Mouse (Mus musculus) intestine, embryonic 16.5 days (tissue): ENCODE results near the gene Cyp11a1. TPM values are rescaled to one million over a fixed set of nuclear protein-coding genes. Genes with fewer than 3 reads are reported as not detected.

ENCODE experiments used
- ATAC-seq: fragments of 200-750 bp; cut with Nextera tagmentation; 2 replicates; pipeline ENCODE4 v1.8.0; 2017; ENCODE audit warnings: moderate TSS enrichment, moderate library complexity
- H3K27ac ChIP-seq: fragments of 300-500 bp; sonication (generic); 2 replicates; pipeline ENCODE4 v1.5.1; 2014; ENCODE audit warnings: mild to moderate bottlenecking, low read length
- H3K27me3 ChIP-seq: fragments of 300-500 bp; sonication (generic); replicated peaks from 2 replicates; pipeline ENCODE4 v1.6.1; 2014; ENCODE audit warnings: low read length, control low read depth, mixed read lengths; ENCODE audit not compliant: control insufficient read depth, insufficient read depth
- H3K36me3 ChIP-seq: fragments of 300-500 bp; sonication (generic); 2 replicates; pipeline ENCODE4 v1.6.1; 2014; ENCODE audit warnings: low read length, control low read depth; ENCODE audit not compliant: control insufficient read depth, insufficient read depth
- H3K4me1 ChIP-seq: fragments of 300-500 bp; sonication (generic); 2 replicates; pipeline ENCODE4 v1.6.1; 2014; ENCODE audit warnings: low read length, control low read depth, mixed read lengths; ENCODE audit not compliant: control insufficient read depth, insufficient read depth
- H3K4me2 ChIP-seq: fragments of 300-500 bp; sonication (generic); 2 replicates; pipeline ENCODE4 v1.6.1; 2014; ENCODE audit warnings: low read depth, low read length, control low read depth
- H3K4me3 ChIP-seq: fragments of 300-500 bp; sonication (generic); 2 replicates; pipeline ENCODE4 v1.5.1; 2014; ENCODE audit warnings: mild to moderate bottlenecking, low read length
- H3K9ac ChIP-seq: fragments of 300-500 bp; sonication (generic); 2 replicates; pipeline ENCODE4 v1.6.1; 2014; ENCODE audit warnings: low read depth, low read length
- H3K9me3 ChIP-seq: fragments of 300-500 bp; sonication (generic); 2 replicates; pipeline ENCODE4 v1.6.1; 2016; ENCODE audit warnings: low read length, control low read depth; ENCODE audit not compliant: control insufficient read depth
- WGBS: fragments of 180-500 bp; shearing (Covaris S2); extraction: QIAGEN DNeasy Blood & Tissue Kit; methylation state at CpG from one replicate; pipeline ENCODE4 v1.1.7; 2014; 5-methylcytosine and 5-hydroxymethylcytosine counted together
- polyA plus RNA-seq: library from polyadenylated mRNA; unstranded; fragments of >200 nt; fragmentation: Nextera tagmentation; extraction: Ambion mirVana; gene quantifications from 2 replicates; pipeline ENCODE4 v1.2.1, GENCODE M21; 2015

The Cyp11a1 gene
- polyA plus RNA-seq, 1 experiment from 2014 or later, result 22.4 TPM

GRCm38 (mm10) chr9:58012935-58013334 lies 6.7 kb downstream of the Cyp11a1 start:
- Histone ChIP-seq H3K36me3 (no peaks in the 10 kb centered on the region), H3K9me3 (no peaks in the 10 kb centered on the region), H3K4me2 (no peak overlapping the region), H3K4me1 (0 out of 2 replicates have a peak, but pooled peaks cover 3% of the 10 kb centered on the region), H3K4me3 (no peak overlapping the region), H3K9ac (no peak overlapping the region), H3K27ac (no peak overlapping the region), H3K27me3 (no peaks in the 10 kb centered on the region)
- no peak for ATAC-seq
- WGBS, result 65% methylated on average over 2 of the region's 2 CpGs

DNA sequence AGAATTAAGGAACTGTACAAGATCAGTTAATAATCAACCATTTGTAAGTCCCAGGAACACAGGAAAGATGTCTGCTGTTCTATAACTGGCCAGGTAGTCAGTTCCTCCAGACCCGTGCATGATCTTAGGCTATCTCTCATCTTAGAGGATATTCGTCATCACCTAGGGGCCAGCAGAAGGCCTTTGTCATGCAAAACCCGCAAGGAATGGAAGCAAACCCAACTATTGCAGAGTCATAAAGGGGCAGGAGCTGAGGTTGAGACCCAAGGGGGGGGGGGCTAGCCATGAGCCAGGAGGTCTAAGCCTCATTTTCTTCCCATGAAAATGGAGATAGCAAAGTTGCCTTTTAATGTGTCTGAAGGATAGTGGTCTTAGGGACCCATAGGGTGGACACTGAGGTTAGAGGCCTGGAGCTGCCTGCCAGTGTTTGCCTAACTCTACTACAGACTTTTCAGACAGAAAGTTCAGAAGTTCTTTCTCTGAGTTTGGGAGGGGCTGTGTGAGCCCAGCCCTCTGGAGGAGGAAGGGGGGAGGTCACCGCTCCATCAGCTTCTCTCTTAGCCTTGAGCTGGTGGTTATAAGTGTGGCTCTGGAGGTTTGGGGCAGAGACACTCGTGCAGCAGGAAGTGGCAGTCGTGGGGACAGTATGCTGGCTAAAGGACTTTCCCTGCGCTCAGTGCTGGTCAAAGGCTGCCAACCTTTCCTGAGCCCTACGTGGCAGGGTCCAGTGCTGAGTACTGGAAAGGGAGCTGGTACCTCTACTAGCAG lies 8.4 kb downstream of the Cyp11a1 start:
- Histone ChIP-seq H3K4me2 (no peak overlapping the region), H3K4me1 (0 out of 2 replicates have a peak, but pooled peaks cover 3% of the 10 kb centered on the region), H3K9me3 (no peaks in the 10 kb centered on the region), H3K4me3 (no peak overlapping the region), H3K27me3 (no peaks in the 10 kb centered on the region), H3K9ac (no peak overlapping the region), H3K27ac (no peak overlapping the region), H3K36me3 (no peaks in the 10 kb centered on the region)
- WGBS, result 46% methylated on average over 8 of the region's 8 CpGs
- ATAC-seq, result no peak; the same call in 1 of the 2 replicates

DNA sequence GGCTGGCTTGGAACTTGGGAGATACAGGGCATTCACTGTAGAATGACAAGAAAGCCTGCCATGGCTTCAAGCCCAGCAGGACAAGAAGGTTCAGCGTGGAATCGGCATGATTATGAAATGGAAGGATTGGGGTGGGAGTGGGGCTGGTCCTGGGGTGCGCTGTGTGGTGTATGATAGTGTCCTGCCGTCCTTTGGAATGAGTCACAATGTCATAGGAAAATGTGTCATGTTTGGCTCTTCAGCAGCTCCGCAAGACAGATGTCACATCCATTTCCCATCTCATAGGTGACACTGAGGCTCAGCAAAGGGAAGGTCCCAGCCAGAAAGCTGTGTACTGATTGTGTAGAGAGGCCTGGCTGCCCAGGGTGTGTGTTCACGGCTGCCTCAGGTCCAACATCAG lies 9.6 kb downstream of the Cyp11a1 start:
- Histone ChIP-seq H3K4me1 (0 out of 2 replicates have a peak, but pooled peaks cover under 1% of the 10 kb centered on the region), H3K4me2 (no peak overlapping the region), H3K27me3 (no peaks in the 10 kb centered on the region), H3K36me3 (no peaks in the 10 kb centered on the region), H3K9me3 (no peaks in the 10 kb centered on the region), H3K4me3 (no peak overlapping the region), H3K27ac (no peak overlapping the region), H3K9ac (no peak overlapping the region; the same call in 1 of the 2 replicates)
- 85% methylated on average over 6 of the region's 6 CpGs for WGBS
- no peak for ATAC-seq

- WGBS, result 72% methylated on average over 3 of the region's 3 CpGs
- H3K27ac ChIP-seq, result no peak overlapping the region
- no peak for ATAC-seq
These were observed 10.8 kb downstream of the Cyp11a1 start for GRCm38 (mm10) chr9:58016962-58017361.

DNA sequence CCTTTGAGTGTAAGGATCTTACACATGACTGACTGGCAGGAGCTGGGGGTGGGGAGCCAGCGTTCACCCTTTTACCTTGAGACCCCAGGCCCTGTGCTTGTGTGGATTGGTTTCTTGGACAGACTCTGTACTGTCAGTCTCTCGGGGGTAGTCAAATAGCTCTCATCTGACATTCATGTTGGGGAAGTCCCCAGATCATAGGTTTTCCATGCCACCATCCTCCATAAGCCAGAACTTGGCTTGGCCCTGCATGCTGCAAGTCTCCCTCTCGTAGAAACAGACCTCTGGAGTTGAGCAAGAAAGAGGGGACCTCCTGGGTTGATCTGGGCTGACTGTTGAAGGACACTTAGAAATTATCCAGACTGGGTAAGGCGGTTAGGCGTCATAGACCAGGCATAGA lies 12.2 kb downstream of the Cyp11a1 start:
- no peak overlapping the region for H3K27ac ChIP-seq
- H3K4me2 ChIP-seq, result no peak overlapping the region
- no peak overlapping the region for H3K9ac ChIP-seq
- no peak overlapping the region for H3K4me3 ChIP-seq
- H3K4me1 ChIP-seq, result no peaks in the 10 kb centered on the region
- H3K27me3 ChIP-seq, result no peaks in the 10 kb centered on the region
- no peaks in the 10 kb centered on the region for H3K36me3 ChIP-seq
- H3K9me3 ChIP-seq, result no peaks in the 10 kb centered on the region
- WGBS, result 81% methylated on average over 5 of the region's 5 CpGs
- no peak for ATAC-seq

More at GRCm38 (mm10) chr9:58016962-58017361, 10.8 kb downstream of the Cyp11a1 start:
- Histone ChIP-seq H3K27me3 (no peaks in the 10 kb centered on the region), H3K4me2 (no peak overlapping the region), H3K36me3 (no peaks in the 10 kb centered on the region), H3K9ac (no peak overlapping the region), H3K4me1 (no peaks in the 10 kb centered on the region), H3K9me3 (no peaks in the 10 kb centered on the region), H3K4me3 (no peak overlapping the region)

DNA sequence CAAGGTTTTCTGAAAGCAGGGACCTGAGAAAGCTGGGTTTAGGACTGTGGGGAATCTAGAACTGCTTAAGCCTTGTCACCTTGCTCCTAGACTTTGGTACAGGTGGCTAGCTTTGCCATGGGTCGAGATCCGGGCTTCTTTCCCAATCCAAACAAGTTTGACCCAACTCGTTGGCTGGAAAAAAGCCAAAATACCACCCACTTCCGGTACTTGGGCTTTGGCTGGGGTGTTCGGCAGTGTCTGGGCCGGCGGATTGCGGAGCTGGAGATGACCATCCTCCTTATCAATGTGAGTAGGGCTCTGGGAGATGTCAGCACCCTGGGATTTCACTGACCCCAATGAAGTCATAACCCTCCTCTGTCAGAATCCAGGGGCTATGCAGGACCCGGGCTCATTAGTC lies 19.8 kb downstream of the Cyp11a1 start:
- no peak for ATAC-seq
- no peak overlapping the region for H3K27ac ChIP-seq
- H3K9me3 ChIP-seq, result no peaks in the 10 kb centered on the region
- 88% methylated on average over 9 of the region's 9 CpGs for WGBS
- no peaks in the 10 kb centered on the region for H3K27me3 ChIP-seq
- H3K4me3 ChIP-seq, result no peak overlapping the region
- H3K9ac ChIP-seq, result no peak overlapping the region
- H3K4me1 ChIP-seq, result no peaks in the 10 kb centered on the region
- H3K36me3 ChIP-seq, result no peaks in the 10 kb centered on the region
- no peak overlapping the region for H3K4me2 ChIP-seq

GRCm38 (mm10) chr9:58027426-58028180 lies 21.4 kb downstream of the Cyp11a1 start:
- Histone ChIP-seq H3K4me3 (no peak overlapping the region), H3K27me3 (no peaks in the 10 kb centered on the region), H3K9me3 (no peaks in the 10 kb centered on the region), H3K4me1 (no peaks in the 10 kb centered on the region), H3K36me3 (no peaks in the 10 kb centered on the region), H3K9ac (no peak overlapping the region), H3K4me2 (no peak overlapping the region), H3K27ac (no peak overlapping the region)
- WGBS, result 32% methylated on average over 2 of the region's 2 CpGs
- ATAC-seq, result no peak

DNA sequence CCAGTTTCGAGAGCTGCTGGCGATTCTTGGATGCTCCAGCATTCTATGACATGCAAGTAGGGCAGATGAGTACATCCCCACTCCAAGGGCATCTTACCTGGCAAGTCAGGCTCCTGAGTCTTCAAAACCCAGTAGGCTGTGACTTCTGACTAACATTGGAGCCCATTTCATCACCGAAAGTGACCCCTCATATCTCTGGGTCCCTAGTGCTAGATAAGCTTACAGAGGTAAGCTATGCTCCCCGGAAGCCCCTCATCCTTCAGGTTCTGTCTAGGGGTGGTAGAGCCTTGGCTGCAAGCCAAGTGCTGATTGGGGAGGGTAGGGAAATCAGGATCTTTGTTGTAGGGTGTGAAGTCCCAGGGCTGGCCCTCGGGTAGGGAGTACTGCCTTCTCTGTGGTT lies 22.6 kb downstream of the Cyp11a1 start:
- no peaks in the 10 kb centered on the region for H3K4me1 ChIP-seq
- no peaks in the 10 kb centered on the region for H3K27me3 ChIP-seq
- no peak for ATAC-seq
- no peak overlapping the region for H3K4me2 ChIP-seq
- H3K36me3 ChIP-seq, result no peaks in the 10 kb centered on the region
- no peaks in the 10 kb centered on the region for H3K9me3 ChIP-seq
- H3K4me3 ChIP-seq, result no peak overlapping the region
- WGBS, result 61% methylated on average over 5 of the region's 5 CpGs
- no peak overlapping the region for H3K9ac ChIP-seq
- H3K27ac ChIP-seq, result no peak overlapping the region

DNA sequence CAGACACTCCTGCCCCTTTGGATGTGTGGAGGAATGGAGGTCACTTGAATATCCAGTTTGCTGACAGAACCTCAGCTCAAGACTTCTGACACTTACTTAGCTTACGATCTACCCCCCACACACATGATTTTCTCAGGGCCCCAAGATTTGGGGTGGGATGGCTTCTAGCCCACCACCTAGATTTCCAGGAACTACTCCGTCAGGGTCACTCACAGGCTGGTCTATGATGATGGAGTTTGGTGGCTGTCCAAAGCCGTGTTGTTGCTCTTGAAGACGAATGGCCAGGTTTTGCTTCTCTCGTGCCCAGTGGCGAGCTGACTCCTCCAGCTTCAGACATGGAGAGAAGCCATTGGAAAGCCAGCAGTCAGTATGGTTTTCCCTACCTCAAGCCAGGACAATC lies 23.4 kb downstream of the Cyp11a1 start:
- no peak overlapping the region for H3K4me3 ChIP-seq
- no peaks in the 10 kb centered on the region for H3K4me1 ChIP-seq
- H3K9me3 ChIP-seq, result no peaks in the 10 kb centered on the region
- ATAC-seq, result no peak
- no peak overlapping the region for H3K4me2 ChIP-seq
- no peak overlapping the region for H3K27ac ChIP-seq
- no peaks in the 10 kb centered on the region for H3K36me3 ChIP-seq
- no peaks in the 10 kb centered on the region for H3K27me3 ChIP-seq
- H3K9ac ChIP-seq, result no peak overlapping the region
- 83% methylated on average over 6 of the region's 6 CpGs for WGBS
